Mouse (Mus musculus) MEL (cell line): ENCODE results near the gene Scd4. TPM values are rescaled to one million over a fixed set of nuclear protein-coding genes. Genes with fewer than 3 reads are reported as not detected.
"Not testable (repeated sequence)": the region's sequence is repeated elsewhere in the genome, so short reads cannot be mapped to it uniquely, and the experiment has no call there.

ENCODE experiments used
- DNase-seq: peaks from one replicate; pipeline ENCODE4 v3.0.0; 2011; ENCODE audit warnings: low read depth, low spot score
- H3K27ac ChIP-seq: 2 replicates; pipeline ENCODE4 v1.5.1; 2012; ENCODE audit warnings: low read depth, mild to moderate bottlenecking, control low read depth, low read length, moderate library complexity; ENCODE audit not compliant: control insufficient read depth
- H3K27me3 ChIP-seq, 2 experiments: fragments of 150-350 bp in 1 of 2; sonication (generic) in 1 of 2; 2 replicates each; pipeline ENCODE4 v1.6.1; 2012; ENCODE audit warnings: low read length in 2 of 2, mild to moderate bottlenecking in 2 of 2, improper control_type of control experiment in 1 of 2, moderate library complexity in 1 of 2; ENCODE audit not compliant: insufficient read depth in 2 of 2, control insufficient read depth in 1 of 2
- H3K36me3 ChIP-seq, 2 experiments: 2 replicates each; pipeline ENCODE4 v1.6.1; 2012 to 2014; ENCODE audit warnings: low read length in 2 of 2, improper control_type of control experiment in 1 of 2, inconsistent platforms in 1 of 2, mild to moderate bottlenecking in 1 of 2; ENCODE audit not compliant: insufficient read depth in 2 of 2, control insufficient read depth in 1 of 2
- H3K4me1 ChIP-seq, 2 experiments: fragments of 150-350 bp in 1 of 2; sonication (generic) in 1 of 2; 2 replicates each; pipeline ENCODE4 v1.6.1; 2012; ENCODE audit warnings: low read length in 2 of 2, improper control_type of control experiment in 1 of 2, mild to moderate bottlenecking in 1 of 2; ENCODE audit not compliant: insufficient read depth in 2 of 2, control insufficient read depth in 1 of 2
- H3K4me3 ChIP-seq, 2 experiments: fragments of 150-350 bp in 1 of 2; sonication (generic) in 1 of 2; 2 replicates each; pipeline ENCODE4 v1.5.1; 2012; ENCODE audit warnings: low read depth in 2 of 2, low read length in 2 of 2, mild to moderate bottlenecking in 2 of 2, moderate library complexity in 2 of 2, control low read depth in 1 of 2, improper control_type of control experiment in 1 of 2; ENCODE audit not compliant: control insufficient read depth in 1 of 2, insufficient read depth in 1 of 2
- H3K79me2 ChIP-seq: 2 replicates; pipeline ENCODE4 v1.6.1; 2012; ENCODE audit warnings: mild to moderate bottlenecking, low read length, moderate library complexity; ENCODE audit not compliant: control insufficient read depth, poor library complexity, insufficient read depth
- H3K9ac ChIP-seq: 2 replicates; pipeline ENCODE4 v1.6.1; 2012; ENCODE audit warnings: low read depth, mild to moderate bottlenecking, control low read depth, low read length, moderate library complexity; ENCODE audit not compliant: control insufficient read depth, poor library complexity, severe bottlenecking
- H3K9me3 ChIP-seq: fragments of 150-350 bp; sonication (generic); replicated peaks from 2 replicates; pipeline ENCODE4 v1.6.1; 2012; ENCODE audit warnings: mild to moderate bottlenecking, low read length, improper control_type of control experiment, moderate library complexity; ENCODE audit not compliant: insufficient read depth
- CHD1 ChIP-seq: IDR thresholded peaks from 2 replicates; pipeline ENCODE4 v1.6.1; 2012; ENCODE audit warnings: low read depth, mild to moderate bottlenecking, inconsistent platforms, low read length, improper control_type of control experiment
- EP300 ChIP-seq, 2 experiments: IDR thresholded peaks; 2 replicates each; pipeline ENCODE4 v1.6.1; 2011; ENCODE audit warnings: improper control_type of control experiment in 2 of 2, low read length in 2 of 2, low read depth in 1 of 2, mild to moderate bottlenecking in 1 of 2
- GATA1 ChIP-seq: IDR thresholded peaks from 2 replicates; pipeline ENCODE4 v1.6.1; 2011; ENCODE audit warnings: low read depth, low read length, improper control_type of control experiment
- JUND ChIP-seq: IDR thresholded peaks from 2 replicates; pipeline ENCODE4 v1.6.1; 2011; ENCODE audit warnings: low read depth, mild to moderate bottlenecking, improper control_type of control experiment, low read length
- MAZ ChIP-seq: IDR thresholded peaks from 2 replicates; pipeline ENCODE4 v1.6.1; 2012; ENCODE audit warnings: low read depth, mild to moderate bottlenecking, inconsistent platforms, low read length, improper control_type of control experiment
- MXI1 ChIP-seq: IDR thresholded peaks from 2 replicates; pipeline ENCODE4 v1.6.1; 2011; ENCODE audit warnings: mild to moderate bottlenecking, low read depth, low read length, improper control_type of control experiment
- MYC ChIP-seq: IDR thresholded peaks from 2 replicates; pipeline ENCODE4 v1.6.1; 2011; ENCODE audit warnings: low read depth, mild to moderate bottlenecking, low read length, improper control_type of control experiment, moderate library complexity
- RAD21 ChIP-seq: IDR thresholded peaks from 2 replicates; pipeline ENCODE4 v1.6.1; 2011; ENCODE audit warnings: mild to moderate bottlenecking, low read depth, low read length, improper control_type of control experiment
- RCOR1 ChIP-seq: IDR thresholded peaks from 2 replicates; pipeline ENCODE4 v1.6.1; 2012; ENCODE audit warnings: low read depth, mild to moderate bottlenecking, inconsistent platforms, low read length, improper control_type of control experiment
- SMC3 ChIP-seq: IDR thresholded peaks from 2 replicates; pipeline ENCODE4 v1.6.1; 2011; ENCODE audit warnings: low read depth, low read length, improper control_type of control experiment
- TAL1 ChIP-seq: IDR thresholded peaks from 2 replicates; pipeline ENCODE4 v1.6.1; 2012; ENCODE audit warnings: mild to moderate bottlenecking, inconsistent platforms, low read length, moderate library complexity, mixed read lengths
- TCF12 ChIP-seq: IDR thresholded peaks from 2 replicates; pipeline ENCODE4 v1.6.1; 2014; ENCODE audit warnings: low read depth, mild to moderate bottlenecking, inconsistent platforms, low read length, improper control_type of control experiment, moderate library complexity
- UBTF ChIP-seq: IDR thresholded peaks from 2 replicates; pipeline ENCODE4 v1.6.1; 2012; ENCODE audit warnings: low read depth, mild to moderate bottlenecking, inconsistent platforms, low read length, improper control_type of control experiment, moderate library complexity, borderline replicate concordance; ENCODE audit not compliant: insufficient read depth
- USF2 ChIP-seq, 2 experiments: IDR thresholded peaks; 2 replicates each; pipeline ENCODE4 v1.6.1; 2011 to 2012; ENCODE audit warnings: improper control_type of control experiment in 2 of 2, low read length in 2 of 2, borderline replicate concordance in 1 of 2, inconsistent platforms in 1 of 2, low read depth in 1 of 2, mild to moderate bottlenecking in 1 of 2; ENCODE audit not compliant: insufficient read depth in 1 of 2
- ZC3H11A ChIP-seq: IDR thresholded peaks from 2 replicates; pipeline ENCODE4 v1.6.1; 2012; ENCODE audit warnings: low read depth, mild to moderate bottlenecking, inconsistent platforms, low read length, improper control_type of control experiment
- ZNF384 ChIP-seq: IDR thresholded peaks from 2 replicates; pipeline ENCODE4 v1.6.1; 2012; ENCODE audit warnings: low read depth, mild to moderate bottlenecking, inconsistent platforms, low read length, improper control_type of control experiment
- polyA plus RNA-seq, 2 experiments: library from polyadenylated mRNA; stranded (reverse) in 1 of 2; unstranded in 1 of 2; fragments of >175 nt in 1 of 2; fragments of >200 nt in 1 of 2; gene quantifications; 2 replicates each; pipeline versions ENCODE4 v1.2.1 to v1.2.4; 2012; ENCODE audit warnings: low replicate concordance in 2 of 2, low read depth in 1 of 2; ENCODE audit not compliant: insufficient read length in 2 of 2, insufficient read depth in 1 of 2, missing spikeins in 1 of 2
- total RNA-seq: library from RNA; depleted of rRNA; stranded (reverse); fragments of 300-350 nt; gene quantifications from 2 replicates; pipeline ENCODE4 v1.2.3, GENCODE M21; 2012

Scd4 gene
- total and polyA plus RNA-seq, 3 experiments = 0.31 to 0.36 TPM; not detected in 1

GRCm38 (mm10) chr19:44363529-44363928 is 30.6 kb downstream of the Scd4 start (continued):
- TF ChIP-seq CHD1 (no peak), UBTF (no peak), JUND (no peak), RCOR1 (peak; percentile 62; the same call in 1 of the 2 replicates), SMC3 (peak; percentile 100), MAZ (0 out of 2 replicates have a peak, but pooled peaks have one; percentile 51), USF2 (IDR thresholded peaks at IDR 0.05; ENCODE audit: borderline replicate concordance in 1 of 2, insufficient read depth in 1 of 2, low read depth in 1 of 2, low read length in 2 of 2) (no peak), MXI1 (peak; percentile 47; the same call in 1 of the 2 replicates), TCF12 (peak; percentile 34; the same call in 1 of the 2 replicates), RAD21 (peak; percentile 100), ZC3H11A (peak; percentile 100)
- TF ChIP-seq, all 39 proteins: peak for 20

- Histone ChIP-seq H3K9me3 (no peaks in the 10 kb centered on the region), H3K27me3 (peaks cover 0 to 4% of the 10 kb centered on the region in 2 experiments; a peak in 3 of 4 replicates), H3K4me3 (no peak overlapping the region), H3K9ac (no peak overlapping the region), H3K27ac (no peak overlapping the region), H3K79me2 (no peaks in the 10 kb centered on the region), H3K4me1 (no peaks in the 10 kb centered on the region; a peak in 1 of 4 replicates), H3K36me3 (no peaks in the 10 kb centered on the region)
- TF ChIP-seq ZNF384 (peak; percentile 33; the same call in 1 of the 2 replicates), UBTF (no peak)
- no peak for DNase-seq
Measured at GRCm38 (mm10) chr19:44364029-44364428, 31.1 kb downstream of the Scd4 start.

- peak; percentile 42 for DNase-seq
- TF ChIP-seq EP300 (IDR thresholded peaks at IDR 0.05; ENCODE audit: low read depth in 1 of 2, low read length in 2 of 2) = peak; percentile 58 to 59
- no peak for TF ChIP-seq MYC
- no peak for TF ChIP-seq UBTF
- peak; percentile 75 for TF ChIP-seq GATA1
- peak; percentile 79 for TF ChIP-seq TCF12
- TF ChIP-seq TAL1 = peak; percentile 53
- no peaks in the 10 kb centered on the region for H3K9me3 ChIP-seq
- no peaks in the 10 kb centered on the region for H3K79me2 ChIP-seq
- no peak overlapping the region for H3K9ac ChIP-seq
- no peaks in the 10 kb centered on the region for H3K36me3 ChIP-seq
- H3K4me1 ChIP-seq = no peaks in the 10 kb centered on the region; a peak in 1 of 4 replicates
- H3K27me3 ChIP-seq = peaks cover 5 to 9% of the 10 kb centered on the region in 2 experiments; a peak in 3 of 4 replicates
- no peak overlapping the region for H3K27ac ChIP-seq
- H3K4me3 ChIP-seq = no peak overlapping the region
Measured at GRCm38 (mm10) chr19:44365733-44366132, 32.8 kb downstream of the Scd4 start.

- H3K9ac ChIP-seq, H3K4me3 ChIP-seq, DNase-seq, H3K79me2 ChIP-seq, H3K4me1 ChIP-seq, H3K27me3 ChIP-seq, H3K27ac ChIP-seq, H3K9me3 ChIP-seq, H3K36me3 ChIP-seq: not testable (repeated sequence)
Measured at GRCm38 (mm10) chr19:44367076-44367475, 34.2 kb downstream of the Scd4 start.
